Mouse (Mus musculus) embryonic facial prominence, embryonic 14.5 days (tissue): ENCODE data around the gene Tcp11. TPM values are rescaled to one million over a fixed set of nuclear protein-coding genes. Genes with fewer than 3 reads are reported as not detected.

ENCODE experiments used
- ATAC-seq: fragments of 200-750 bp; cut with Nextera tagmentation; 2 replicates; pipeline ENCODE4 v1.8.0; 2017; ENCODE audit warnings: low read depth, moderate number of reproducible peaks, moderate TSS enrichment
- DNase-seq: peaks from one replicate; pipeline ENCODE4 v3.0.0-alpha.2; 2015; ENCODE audit warnings: low spot score
- H3K27ac ChIP-seq: fragments of 300-500 bp; sonication (generic); replicated peaks from 2 replicates; pipeline ENCODE4 v1.5.1; 2014; ENCODE audit warnings: low read depth, mild to moderate bottlenecking, low read length, moderate library complexity
- H3K27me3 ChIP-seq: fragments of 300-500 bp; sonication (generic); replicated peaks from 2 replicates; pipeline ENCODE4 v1.6.1; 2014; ENCODE audit warnings: low read length; ENCODE audit not compliant: control insufficient read depth, insufficient read depth
- H3K36me3 ChIP-seq: fragments of 300-500 bp; sonication (generic); 2 replicates; pipeline ENCODE4 v1.6.1; 2014; ENCODE audit warnings: low read length, mixed read lengths; ENCODE audit not compliant: control insufficient read depth, insufficient read depth
- H3K4me1 ChIP-seq: fragments of 300-500 bp; sonication (generic); 2 replicates; pipeline ENCODE4 v1.6.1; 2014; ENCODE audit warnings: antibody characterized with exemption, low read length; ENCODE audit not compliant: control insufficient read depth, insufficient read depth
- H3K4me2 ChIP-seq: fragments of 300-500 bp; sonication (generic); 2 replicates; pipeline ENCODE4 v1.6.1; 2014; ENCODE audit warnings: low read depth, mild to moderate bottlenecking, low read length, moderate library complexity, mixed read lengths
- H3K4me3 ChIP-seq: fragments of 300-500 bp; sonication (generic); 2 replicates; pipeline ENCODE4 v1.5.1; 2014; ENCODE audit warnings: low read depth, mild to moderate bottlenecking, low read length
- H3K9ac ChIP-seq: fragments of 300-500 bp; sonication (generic); 2 replicates; pipeline ENCODE4 v1.6.1; 2014; ENCODE audit warnings: low read depth, mild to moderate bottlenecking, low read length, moderate library complexity, mixed read lengths
- H3K9me3 ChIP-seq: fragments of 300-500 bp; sonication (generic); 2 replicates; pipeline ENCODE4 v1.6.1; 2016; ENCODE audit warnings: low read length; ENCODE audit not compliant: control insufficient read depth
- WGBS: fragments of 180-500 bp; shearing (Covaris S2); extraction: QIAGEN DNeasy Blood & Tissue Kit; methylation state at CpG from one replicate; pipeline ENCODE4 v1.1.7; 2014; 5-methylcytosine and 5-hydroxymethylcytosine counted together
- polyA plus RNA-seq: library from polyadenylated mRNA; unstranded; fragments of >200 nt; fragmentation: Nextera tagmentation; extraction: Ambion mirVana; gene quantifications from 2 replicates; pipeline ENCODE4 v1.2.1, GENCODE M21; 2014

Tcp11 gene
- polyA plus RNA-seq, 1 experiment from 2014 or later: 2.4 TPM

DNA sequence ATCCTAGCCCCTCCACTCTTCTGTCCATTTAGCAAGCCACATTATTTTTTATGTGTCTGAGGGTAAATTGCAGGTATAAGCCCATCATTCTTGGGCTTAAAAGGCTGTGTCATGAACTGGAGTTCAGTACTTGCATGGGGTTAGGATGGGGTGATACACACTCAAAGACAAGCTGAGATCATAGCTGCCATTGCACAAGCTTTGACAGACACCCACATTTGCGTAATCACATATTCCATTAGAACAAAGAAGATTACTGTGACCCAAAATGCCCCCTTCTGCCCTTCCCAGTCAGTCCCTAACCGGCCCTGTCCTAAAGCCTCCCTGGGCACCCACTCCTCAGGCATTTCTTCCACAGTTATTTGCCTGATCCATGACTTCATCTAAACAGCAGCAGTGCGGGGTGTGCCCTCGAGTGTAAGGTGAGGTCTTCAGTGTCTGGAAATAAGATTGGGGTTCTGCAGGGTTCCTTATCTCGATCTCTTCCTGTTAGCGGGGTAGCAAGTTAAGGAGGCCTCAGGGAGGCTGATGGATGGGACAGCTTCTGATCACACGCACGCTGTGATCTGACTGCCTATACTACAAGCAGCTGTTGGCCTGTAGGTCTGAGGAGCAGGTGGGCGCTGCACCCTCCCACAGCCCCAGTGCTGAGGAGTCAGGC, 49.0 kb downstream of the Tcp11 start:
- no peak overlapping the region for H3K4me2 ChIP-seq
- H3K36me3 ChIP-seq: 0 out of 2 replicates have a peak, but pooled peaks cover 3% of the 10 kb centered on the region
- WGBS: 78% methylated on average over 9 of the region's 9 CpGs
- H3K9me3 ChIP-seq: no peaks in the 10 kb centered on the region
- no peak overlapping the region for H3K4me3 ChIP-seq
- no peak overlapping the region for H3K27ac ChIP-seq
- peaks cover 8% of the 10 kb centered on the region for H3K4me1 ChIP-seq
- ATAC-seq (no peak), DNase-seq (no peak)
- H3K27me3 ChIP-seq: no peaks in the 10 kb centered on the region
- H3K9ac ChIP-seq: no peak overlapping the region

GRCm38 (mm10) chr17:28030446-28030845, 50.0 kb downstream of the Tcp11 start:
- Histone ChIP-seq H3K27ac (peak overlapping the region; percentile 19; the same call in 1 of the 2 replicates), H3K27me3 (no peaks in the 10 kb centered on the region), H3K4me2 (no peak overlapping the region), H3K4me3 (no peak overlapping the region), H3K36me3 (no peaks in the 10 kb centered on the region), H3K4me1 (peaks cover 18% of the 10 kb centered on the region), H3K9me3 (no peaks in the 10 kb centered on the region), H3K9ac (no peak overlapping the region)
- 73% methylated on average over 8 of the region's 10 CpGs for WGBS
- DNase-seq (peak; percentile 48), ATAC-seq (no peak)

DNA sequence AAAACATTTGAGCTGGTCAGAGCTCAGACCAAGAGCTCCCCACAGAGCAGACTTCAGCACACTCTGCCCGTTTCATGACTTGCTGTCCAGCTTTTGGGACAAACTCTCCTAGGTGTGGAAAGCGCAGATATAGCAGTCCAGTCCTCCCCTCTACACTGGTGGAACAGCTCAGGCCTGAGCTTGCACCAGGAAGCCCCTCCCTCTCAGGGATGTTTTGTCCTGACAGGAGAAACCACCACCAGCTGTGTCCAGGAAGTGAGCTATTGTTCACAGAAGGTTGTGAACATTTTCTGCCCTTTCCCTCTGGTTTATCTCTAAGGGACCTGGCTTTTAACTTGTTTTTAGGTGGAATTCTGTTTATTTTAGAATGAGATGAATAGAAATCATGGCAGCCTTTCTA, 51.1 kb downstream of the Tcp11 start:
- WGBS: 43% methylated on average over 2 of the region's 2 CpGs
- no peaks in the 10 kb centered on the region for H3K36me3 ChIP-seq
- H3K27ac ChIP-seq: 0 out of 2 replicates have a peak overlapping the region, but pooled peaks have one; percentile 19
- H3K27me3 ChIP-seq: no peaks in the 10 kb centered on the region
- H3K4me3 ChIP-seq: no peak overlapping the region
- DNase-seq (peak; percentile 54), ATAC-seq (no peak)
- peaks cover 22% of the 10 kb centered on the region for H3K4me1 ChIP-seq
- H3K9ac ChIP-seq: no peak overlapping the region
- no peak overlapping the region for H3K4me2 ChIP-seq
- no peaks in the 10 kb centered on the region for H3K9me3 ChIP-seq

- Histone ChIP-seq H3K9ac (no peak overlapping the region), H3K4me1 (peaks cover 22% of the 10 kb centered on the region), H3K36me3 (no peaks in the 10 kb centered on the region), H3K27me3 (no peaks in the 10 kb centered on the region), H3K4me2 (no peak overlapping the region), H3K9me3 (no peaks in the 10 kb centered on the region), H3K4me3 (no peak overlapping the region), H3K27ac (no peak overlapping the region)
- DNase-seq (no peak), ATAC-seq (no peak)
- WGBS: 68% methylated on average over 10 of the region's 10 CpGs
These were observed 52.2 kb downstream of the Tcp11 start for GRCm38 (mm10) chr17:28028236-28028635.

- no peaks in the 10 kb centered on the region for H3K27me3 ChIP-seq
- H3K9ac ChIP-seq: no peak overlapping the region
- H3K4me2 ChIP-seq: no peak overlapping the region
- WGBS: 87% methylated on average over 6 of the region's 6 CpGs
- H3K4me3 ChIP-seq: no peak overlapping the region
- H3K36me3 ChIP-seq: no peaks in the 10 kb centered on the region
- DNase-seq (no peak), ATAC-seq (no peak)
- H3K9me3 ChIP-seq: no peaks in the 10 kb centered on the region
- no peak overlapping the region for H3K27ac ChIP-seq
- H3K4me1 ChIP-seq: peaks cover 22% of the 10 kb centered on the region
These were observed 53.2 kb downstream of the Tcp11 start for GRCm38 (mm10) chr17:28027197-28027596.

- Histone ChIP-seq H3K36me3 (no peaks in the 10 kb centered on the region), H3K4me2 (0 out of 2 replicates have a peak overlapping the region, but pooled peaks have one; percentile 3), H3K4me1 (peaks cover 22% of the 10 kb centered on the region), H3K4me3 (no peak overlapping the region), H3K9ac (no peak overlapping the region; the same call in 1 of the 2 replicates), H3K27ac (peak overlapping the region; percentile 71), H3K27me3 (no peaks in the 10 kb centered on the region), H3K9me3 (no peaks in the 10 kb centered on the region)
- DNase-seq (peak; percentile 63), ATAC-seq (0 out of 2 replicates have a peak, but pooled peaks have one; percentile 16)
- 67% methylated on average over 14 of the region's 14 CpGs for whole genome bisulfite sequencing
These were observed 54.1 kb downstream of the Tcp11 start for GRCm38 (mm10) chr17:28026111-28026872.

GRCm38 (mm10) chr17:28025541-28025961, 54.9 kb downstream of the Tcp11 start:
- H3K27me3 ChIP-seq: no peaks in the 10 kb centered on the region
- no peak overlapping the region for H3K9ac ChIP-seq
- no peaks in the 10 kb centered on the region for H3K36me3 ChIP-seq
- no peaks in the 10 kb centered on the region for H3K9me3 ChIP-seq
- peaks cover 22% of the 10 kb centered on the region for H3K4me1 ChIP-seq
- ATAC-seq (peak; percentile 68), DNase-seq (peak; percentile 76)
- H3K4me2 ChIP-seq: no peak overlapping the region
- WGBS: 51% methylated on average over 5 of the region's 5 CpGs
- H3K4me3 ChIP-seq: no peak overlapping the region
- H3K27ac ChIP-seq: peak overlapping the region; percentile 71

GRCm38 (mm10) chr17:28022854-28023655, 57.4 kb downstream of the Tcp11 start:
- Histone ChIP-seq H3K4me2 (no peak overlapping the region), H3K27me3 (no peaks in the 10 kb centered on the region), H3K27ac (no peak overlapping the region; the same call in 1 of the 2 replicates), H3K9me3 (no peaks in the 10 kb centered on the region), H3K36me3 (no peaks in the 10 kb centered on the region), H3K9ac (no peak overlapping the region), H3K4me1 (peaks cover 25% of the 10 kb centered on the region), H3K4me3 (no peak overlapping the region)
- DNase-seq (no peak), ATAC-seq (no peak)
- 83% methylated on average over 22 of the region's 22 CpGs for WGBS
